Mouse (Mus musculus): Measurements from ENCODE around the gene Rassf5.
"Not testable (repeated sequence)": the region's sequence is repeated elsewhere in the genome, so short reads cannot be mapped to it uniquely, and the experiment has no call there.

Rassf5 gene

GRCm38 (mm10) chr1:131257288-131257687 lies 12.2 kb upstream of the Rassf5 start:
- no peak for DNase-seq (ENCODE audit: low spot score)

GRCm38 (mm10) chr1:131252516-131253250 lies 7.6 kb upstream of the Rassf5 start:
- not testable (repeated sequence) for DNase-seq (ENCODE audit: low spot score)

GRCm38 (mm10) chr1:131246433-131247395 lies 1.7 kb upstream of the Rassf5 start:
- no peak for DNase-seq (ENCODE audit: low spot score)

- no peak for DNase-seq (ENCODE audit: low spot score)
These were observed 868 bp upstream of the Rassf5 start for GRCm38 (mm10) chr1:131245926-131246325.

- DNase-seq (ENCODE audit: low spot score), result no peak
These were observed 446 bp downstream of the Rassf5 start for GRCm38 (mm10) chr1:131244536-131245088.

GRCm38 (mm10) chr1:131242956-131243355 lies 2.1 kb downstream of the Rassf5 start:
- no peak for DNase-seq (ENCODE audit: low spot score)

- no peak for DNase-seq (ENCODE audit: low spot score)
These were observed 5.4 kb downstream of the Rassf5 start for GRCm38 (mm10) chr1:131239576-131240193.

- no peak for DNase-seq (ENCODE audit: low spot score)
These were observed 6.1 kb downstream of the Rassf5 start for GRCm38 (mm10) chr1:131238931-131239381.

GRCm38 (mm10) chr1:131236077-131236476 lies 9.0 kb downstream of the Rassf5 start:
- no peak for DNase-seq (ENCODE audit: low spot score)

GRCm38 (mm10) chr1:131233527-131233926 lies 11.5 kb downstream of the Rassf5 start:
- no peak for DNase-seq (ENCODE audit: low spot score)

- no peak for DNase-seq (ENCODE audit: low spot score)
These were observed 16.4 kb downstream of the Rassf5 start for GRCm38 (mm10) chr1:131228659-131229058.

GRCm38 (mm10) chr1:131228225-131228624 lies 16.8 kb downstream of the Rassf5 start:
- no peak for DNase-seq (ENCODE audit: low spot score)

GRCm38 (mm10) chr1:131224848-131225471 lies 20.1 kb downstream of the Rassf5 start:
- DNase-seq (ENCODE audit: low spot score), result no peak

GRCm38 (mm10) chr1:131223345-131223744 lies 21.7 kb downstream of the Rassf5 start:
- no peak for DNase-seq (ENCODE audit: low spot score)

GRCm38 (mm10) chr1:131221822-131222590 lies 23.1 kb downstream of the Rassf5 start:
- no peak for DNase-seq (ENCODE audit: low spot score)

- no peak for DNase-seq (ENCODE audit: low spot score)
These were observed 26.1 kb downstream of the Rassf5 start for GRCm38 (mm10) chr1:131218933-131219332.

- DNase-seq (ENCODE audit: low spot score), result no peak
These were observed 31.7 kb downstream of the Rassf5 start for GRCm38 (mm10) chr1:131213361-131213760.

- DNase-seq (ENCODE audit: low spot score), result no peak
These were observed 32.1 kb downstream of the Rassf5 start for GRCm38 (mm10) chr1:131212956-131213355.

GRCm38 (mm10) chr1:131211655-131212054 lies 33.4 kb downstream of the Rassf5 start:
- no peak for DNase-seq (ENCODE audit: low spot score)

- DNase-seq (ENCODE audit: low spot score), result no peak
These were observed 35.1 kb downstream of the Rassf5 start for GRCm38 (mm10) chr1:131209971-131210426.

- DNase-seq (ENCODE audit: low spot score), result no peak
These were observed 36.3 kb downstream of the Rassf5 start for GRCm38 (mm10) chr1:131208800-131209199.

All from c-Kit-positive CD71-positive TER-119-positive erythroid progenitor cells, embryonic 14.5 days (primary cell).